ENCODE assay signal across 13 mouse cellular contexts in genomic region chr16:87770576-87770975, GRCm38 (mm10).
"Had no signal": no experiment of that assay in that cellular context is flagged by ENCODE, and none has a peak within 500 bp of the region (broad histone marks: within the 10 kb centered on the region; RNA-seq: fewer than 3 reads in every experiment).

No protein-coding gene starts in this region.

- H3K9ac ChIP-seq: lung, embryonic 14.5 days; midbrain, embryonic 13.5 days; midbrain, embryonic 15.5 days; neural tube, embryonic 12.5 days had no signal

- ATAC-seq: midbrain, embryonic 13.5 days; midbrain, embryonic 15.5 days had no signal

- H3K4me3 ChIP-seq: midbrain, embryonic 13.5 days; midbrain, embryonic 15.5 days; neural tube, embryonic 12.5 days had no signal

- H3K9me3 ChIP-seq: midbrain, embryonic 13.5 days; midbrain, embryonic 15.5 days; neural tube, embryonic 12.5 days had no signal

- H3K27me3 ChIP-seq: midbrain, embryonic 13.5 days; midbrain, embryonic 15.5 days; neural tube, embryonic 12.5 days had no signal

- H3K4me2 ChIP-seq: lung, embryonic 14.5 days; midbrain, embryonic 11.5 days; midbrain, embryonic 13.5 days; midbrain, embryonic 15.5 days; neural tube, embryonic 12.5 days had no signal

- DNase-seq: lung, adult 18-20 months; lung, embryonic 14.5 days; lung, postnatal 10 days; lung, postnatal 4 days; right cerebral cortex, postnatal 14 days; spleen, adult 18-20 months; thymus, adult 18-20 months; thymus, postnatal 14 days; thymus, postnatal 36 days had no signal

- H3K36me3 ChIP-seq: midbrain, embryonic 13.5 days; midbrain, embryonic 15.5 days; neural tube, embryonic 12.5 days had no signal

- H3K4me1 ChIP-seq: midbrain, embryonic 13.5 days; midbrain, embryonic 15.5 days; neural tube, embryonic 12.5 days had no signal

- H3K27ac ChIP-seq: midbrain, embryonic 13.5 days; midbrain, embryonic 15.5 days; neural tube, embryonic 12.5 days had no signal
